Mouse (Mus musculus) myocyte (in vitro differentiated cells): Measurements from ENCODE around the gene Zdhhc7.

Source experiments
- E2F4 ChIP-seq: IDR thresholded peaks from one replicate; pipeline ENCODE4 v1.6.1; 2011; ENCODE audit warnings: mild to moderate bottlenecking, control low read depth, moderate library complexity; ENCODE audit not compliant: insufficient read depth
- MYOD1 ChIP-seq, 3 experiments: IDR thresholded peaks; one replicate each; pipeline ENCODE4 v1.6.1; 2011; ENCODE audit warnings: control low read depth in 2 of 3, low read depth in 2 of 3, mild to moderate bottlenecking in 2 of 3, moderate library complexity in 1 of 3; ENCODE audit not compliant: insufficient read length in 2 of 3, control insufficient read depth in 1 of 3
- MYOG ChIP-seq, 3 experiments: IDR thresholded peaks; one replicate each; pipeline ENCODE4 v1.6.1; 2011; ENCODE audit warnings: control low read depth in 2 of 3, low read depth in 2 of 3, mild to moderate bottlenecking in 2 of 3; ENCODE audit not compliant: insufficient read length in 2 of 3, control insufficient read depth in 1 of 3, insufficient read depth in 1 of 3
- POLR2A ChIP-seq: IDR thresholded peaks from one replicate; pipeline ENCODE4 v1.6.1; 2011; ENCODE audit warnings: low read depth, mild to moderate bottlenecking, control low read depth, moderate library complexity; ENCODE audit not compliant: insufficient read length
- POLR2AphosphoS2 ChIP-seq: IDR thresholded peaks from one replicate; pipeline ENCODE4 v1.6.1; 2011; ENCODE audit warnings: low read depth, control low read depth; ENCODE audit not compliant: insufficient read length
- REST ChIP-seq: IDR thresholded peaks from one replicate; pipeline ENCODE4 v1.6.1; 2011; ENCODE audit warnings: mild to moderate bottlenecking, control low read depth, moderate library complexity; ENCODE audit not compliant: insufficient read depth, insufficient read length
- TCF12 ChIP-seq: IDR thresholded peaks from one replicate; pipeline ENCODE4 v1.6.1; 2011; ENCODE audit warnings: mild to moderate bottlenecking, control low read depth; ENCODE audit not compliant: poor library complexity, insufficient read depth, severe bottlenecking
- USF1 ChIP-seq: IDR thresholded peaks from one replicate; pipeline ENCODE4 v1.6.1; 2011; ENCODE audit warnings: low read depth, mild to moderate bottlenecking, control low read depth, moderate library complexity

GRCm38 (mm10) chr8:120138958-120139357 lies 37.7 kb upstream of the Zdhhc7 start:
- TF ChIP-seq E2F4, result no peak
- no peak for TF ChIP-seq REST
- TF ChIP-seq MYOG (IDR thresholded peaks at IDR 0.05; ENCODE audit: control insufficient read depth in 1 of 3, insufficient read depth in 1 of 3, insufficient read length in 2 of 3, low read depth in 2 of 3), result no peak
- no peak for TF ChIP-seq USF1
- no peak for TF ChIP-seq POLR2A
- no peak for TF ChIP-seq MYOD1 (IDR thresholded peaks at IDR 0.05; ENCODE audit: control insufficient read depth in 1 of 3, insufficient read length in 2 of 3, low read depth in 2 of 3)
- TF ChIP-seq POLR2AphosphoS2, result no peak
- no peak for TF ChIP-seq TCF12
